Mouse (Mus musculus) cerebellum, adult 9-10 months (tissue): ENCODE measurements at regions not wholly inside any gene's neighbourhood (a gene's known extent, or its start where the extent isn't known, plus 50 kb on each side); places are given as distances from the start of the nearest gene placed in this dataset.

ENCODE experiments used
- DNase-seq: peaks from one replicate; pipeline ENCODE4 v3.0.0; 2022

DNA sequence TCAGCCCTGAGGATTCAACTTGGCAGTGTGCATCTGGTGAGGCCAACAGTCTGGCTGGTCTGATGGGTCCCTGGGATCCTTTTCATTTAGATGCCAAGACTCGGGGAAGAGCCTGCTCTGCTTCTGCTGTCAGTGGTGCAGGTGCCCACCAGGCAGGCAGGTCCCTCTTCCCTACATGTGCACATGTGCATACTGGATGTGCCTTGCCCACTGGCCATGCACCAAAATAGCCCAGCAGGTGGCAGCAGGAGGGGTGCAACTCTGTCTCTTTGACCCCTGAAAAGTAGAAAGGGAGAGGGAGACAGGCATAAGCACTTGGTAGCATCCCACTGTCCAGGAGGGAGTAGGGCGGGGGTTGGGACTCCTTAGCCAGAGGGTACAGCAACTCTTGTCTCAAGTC, 116.2 kb upstream of the Bank1 start:
- DNase-seq, result no peak

DNA sequence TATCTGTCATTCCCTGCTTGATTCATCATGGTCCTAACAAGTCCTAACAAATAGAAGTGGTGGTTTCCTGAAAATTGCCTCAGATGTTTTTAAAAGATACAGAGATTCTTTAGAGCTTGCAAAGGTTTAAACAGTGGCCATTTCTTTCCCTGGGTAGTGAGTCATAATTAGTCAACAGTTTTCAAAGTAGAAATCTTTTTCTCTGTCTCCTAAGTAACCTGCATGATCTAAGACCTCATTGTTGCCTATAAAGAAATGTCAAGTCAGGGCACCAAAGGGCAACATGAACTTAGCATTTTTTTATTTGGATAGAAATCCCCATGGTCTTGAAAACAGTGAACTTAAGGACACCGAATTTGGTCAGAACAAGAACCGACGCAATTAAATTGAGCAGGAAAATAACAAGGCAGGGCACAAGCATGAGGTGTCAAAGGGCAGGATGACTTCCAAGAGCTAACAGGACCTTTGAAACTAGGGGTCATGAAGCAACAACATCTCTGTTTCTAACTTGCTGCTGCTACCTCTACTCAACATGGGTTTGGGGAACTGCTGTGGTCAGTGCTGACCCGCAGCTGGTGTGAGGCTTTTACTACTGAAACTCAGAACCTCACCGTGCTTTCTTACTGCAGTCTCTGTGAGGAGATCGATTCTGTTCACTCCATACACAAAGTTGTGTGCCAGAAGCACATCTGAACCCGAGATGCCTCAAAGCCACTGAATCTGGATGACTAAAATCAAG, 114.2 kb upstream of the Bank1 start:
- no peak for DNase-seq

DNA sequence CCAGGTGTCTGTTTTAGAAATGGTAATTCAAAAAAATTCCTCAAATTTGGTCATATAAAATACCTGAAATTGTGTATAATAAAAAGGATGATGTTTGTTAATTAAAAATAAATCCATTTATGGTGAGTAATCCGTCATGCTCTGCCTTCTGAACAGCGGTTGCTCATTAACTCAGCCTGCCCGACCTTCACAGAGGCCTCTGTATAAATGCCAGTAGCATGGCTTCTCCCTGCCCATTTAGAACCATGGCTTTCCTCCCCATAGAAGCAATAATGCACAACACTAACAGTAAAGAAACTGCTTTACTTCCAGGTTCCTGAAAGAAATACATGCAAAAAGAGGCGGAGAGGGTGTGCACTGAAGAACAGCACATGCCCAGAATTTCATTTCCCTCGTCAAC, 113.5 kb upstream of the Bank1 start:
- DNase-seq, result no peak

DNA sequence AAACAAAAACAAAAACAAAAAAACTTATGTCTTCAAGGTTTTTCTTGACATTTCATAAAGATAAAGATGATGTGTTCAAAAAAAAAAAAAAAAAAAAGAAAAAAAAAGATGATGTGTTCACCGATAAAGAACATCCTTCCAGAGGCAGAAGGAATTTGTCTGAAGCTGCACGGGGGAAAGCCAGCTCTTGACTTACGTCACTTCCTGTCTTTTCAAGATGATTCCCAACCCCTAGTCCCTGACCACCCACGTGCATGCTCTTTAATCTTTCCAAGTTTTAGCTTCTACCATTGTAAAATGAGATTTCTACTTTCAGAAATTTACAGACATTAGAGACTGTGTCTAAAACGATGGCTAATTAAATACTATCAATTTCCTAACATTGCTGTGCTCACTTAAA, 108.5 kb upstream of the Bank1 start:
- no peak for DNase-seq

DNA sequence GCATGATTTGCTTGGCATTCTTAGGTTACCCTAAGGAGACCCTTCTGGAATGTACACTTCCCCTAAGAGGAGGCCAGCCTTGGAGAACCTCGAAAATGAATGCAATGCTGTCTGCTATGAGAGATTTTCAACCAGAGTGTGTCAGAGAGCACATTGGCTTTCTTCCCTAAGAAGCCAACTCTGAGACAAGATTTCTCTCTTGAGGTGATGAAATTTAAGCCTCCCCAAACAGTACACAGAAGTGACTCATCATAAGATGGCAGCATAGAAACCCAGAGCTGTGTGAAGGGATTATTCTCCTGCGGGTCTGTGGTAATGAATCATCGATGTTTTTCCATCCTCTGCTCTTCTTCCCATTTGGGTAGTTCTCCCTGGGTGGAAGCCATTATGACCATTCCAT, 106.2 kb upstream of the Bank1 start:
- no peak for DNase-seq

DNA sequence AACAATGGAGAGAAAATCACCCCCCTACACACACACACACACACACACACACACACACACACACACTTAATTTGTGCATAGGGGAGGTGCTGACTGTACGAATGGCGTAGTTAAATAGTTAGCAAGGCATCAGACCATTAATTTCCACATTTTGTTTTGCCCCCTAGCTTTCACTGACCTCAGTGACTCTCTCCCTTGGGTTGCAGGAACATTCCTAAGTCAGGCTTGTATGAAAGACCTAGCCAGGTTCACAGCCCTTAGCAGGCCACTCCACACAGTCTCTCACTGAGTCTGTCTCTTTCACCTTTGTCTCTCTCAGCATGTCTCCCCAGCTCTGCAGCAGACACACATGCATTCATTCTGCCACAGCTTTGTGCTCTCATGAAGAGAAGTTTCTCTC, 101.6 kb upstream of the Bank1 start:
- no peak for DNase-seq

DNA sequence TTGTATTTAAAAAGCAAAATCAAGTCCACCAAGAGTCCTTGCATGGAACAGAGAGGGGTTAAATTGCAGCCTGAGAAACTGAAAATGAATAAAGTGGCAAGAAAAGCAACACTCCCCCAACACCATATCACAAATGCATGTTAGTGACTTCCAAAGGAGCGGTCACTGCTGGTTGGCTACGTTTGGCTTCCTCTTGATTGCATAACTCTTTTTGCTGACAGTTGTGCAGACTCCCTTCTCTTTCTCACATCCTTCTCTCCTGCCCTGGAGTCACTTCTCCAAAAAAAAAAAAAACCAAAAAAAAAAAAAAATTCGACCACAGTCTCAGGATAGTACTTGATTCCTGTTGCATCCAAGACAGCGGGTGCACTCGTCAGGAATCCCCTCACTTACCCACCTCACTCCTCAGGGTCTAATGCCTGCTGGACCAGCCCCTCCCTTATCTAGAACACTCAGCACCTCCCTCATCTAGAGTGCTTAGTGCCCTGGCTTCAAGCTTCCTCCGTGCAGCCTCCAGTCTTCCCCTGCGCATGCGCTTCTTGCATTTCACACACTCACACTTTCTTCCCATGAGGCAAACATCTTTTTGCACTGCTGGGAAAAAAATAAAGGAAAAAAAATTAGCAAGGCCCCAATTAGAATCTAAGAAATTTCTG, 100.8 kb upstream of the Bank1 start:
- no peak for DNase-seq

DNA sequence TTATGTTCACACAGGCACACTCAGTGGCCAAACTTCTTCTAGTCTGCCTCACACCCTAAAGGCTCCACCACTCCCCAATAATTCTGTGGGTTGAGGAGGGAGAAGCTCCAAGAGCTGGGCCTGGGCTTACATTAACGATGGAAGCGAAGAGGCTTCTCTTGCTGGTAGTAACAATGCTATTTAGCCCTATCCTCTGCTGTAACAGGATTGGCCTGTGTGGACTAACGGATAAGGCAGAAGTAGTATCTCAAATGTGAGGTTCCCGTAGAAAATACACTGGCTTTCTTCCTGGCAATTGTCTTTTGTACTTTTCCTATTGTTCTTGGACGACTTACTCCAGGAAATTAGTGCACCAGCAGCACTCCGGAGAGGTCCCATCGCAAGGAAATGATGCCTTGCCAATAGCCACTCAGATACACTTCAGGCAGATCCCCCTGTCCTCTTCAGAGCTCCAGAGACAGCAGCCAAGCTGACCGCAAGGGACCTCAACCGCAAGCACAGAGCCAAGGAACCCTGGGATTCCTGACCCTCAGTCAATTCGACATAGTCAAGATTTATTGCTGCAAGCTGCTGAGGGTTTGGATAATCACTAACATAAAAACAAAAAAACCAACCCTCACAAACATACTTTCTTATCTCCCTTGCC, 96.2 kb upstream of the Bank1 start:
- DNase-seq, result no peak

DNA sequence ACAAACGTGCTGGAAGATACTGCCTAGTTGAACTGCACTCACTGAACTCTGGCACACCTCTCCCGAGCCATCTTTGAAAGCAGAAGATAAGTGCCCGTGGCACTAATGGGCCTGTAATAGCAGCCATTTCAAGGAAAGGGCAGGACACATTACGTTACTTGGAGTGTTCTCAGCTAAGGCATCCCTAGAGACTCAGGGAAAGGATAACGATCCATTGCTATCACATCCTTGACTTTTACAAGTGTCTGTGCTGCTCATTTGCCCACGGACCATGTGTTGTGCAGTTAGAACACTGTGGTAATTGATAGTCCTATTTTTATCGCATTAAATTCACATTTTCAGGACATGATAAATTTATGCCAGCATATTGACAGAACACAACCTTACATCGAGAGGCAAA, 79.7 kb upstream of the Bank1 start:
- DNase-seq, result no peak

DNA sequence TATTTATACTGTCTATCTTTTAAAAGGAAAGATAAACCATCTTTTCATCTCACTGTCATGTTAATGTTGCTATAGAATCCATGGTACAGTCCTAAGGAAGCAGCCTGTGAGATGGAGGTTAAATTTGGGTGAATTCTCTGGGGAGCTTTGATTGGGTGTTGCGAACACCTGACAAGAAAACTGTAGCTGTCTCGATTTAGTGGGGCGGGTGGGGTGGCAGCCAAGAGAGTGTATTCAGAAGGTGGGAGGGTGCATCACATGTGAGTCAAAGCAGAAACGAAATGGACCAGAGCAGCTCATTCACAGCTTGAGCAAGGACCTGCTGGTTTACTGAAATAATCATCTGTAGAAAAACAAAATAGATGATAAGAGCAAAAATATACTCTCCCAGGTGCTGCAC, 57.4 kb upstream of the Bank1 start:
- DNase-seq, result no peak

DNA sequence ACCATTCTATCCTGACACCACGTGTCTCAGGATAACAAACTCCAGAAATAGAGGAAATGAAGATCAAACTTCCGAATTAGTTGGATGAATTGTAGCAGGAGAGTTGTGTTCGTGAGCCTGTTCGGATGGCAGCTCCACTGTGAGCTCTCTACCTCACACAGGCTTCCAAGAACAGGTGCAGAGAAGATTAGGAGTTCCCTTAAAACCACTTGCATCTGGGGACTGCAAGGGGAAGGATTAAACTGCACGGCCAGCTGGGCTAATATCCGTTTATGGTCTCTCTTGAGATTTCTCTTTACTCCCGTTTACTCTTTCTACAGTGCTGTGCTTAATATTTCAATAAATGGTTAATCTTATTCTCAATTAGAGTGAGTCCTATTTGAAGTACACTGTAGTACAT, 54.8 kb upstream of the Bank1 start:
- DNase-seq, result no peak

DNA sequence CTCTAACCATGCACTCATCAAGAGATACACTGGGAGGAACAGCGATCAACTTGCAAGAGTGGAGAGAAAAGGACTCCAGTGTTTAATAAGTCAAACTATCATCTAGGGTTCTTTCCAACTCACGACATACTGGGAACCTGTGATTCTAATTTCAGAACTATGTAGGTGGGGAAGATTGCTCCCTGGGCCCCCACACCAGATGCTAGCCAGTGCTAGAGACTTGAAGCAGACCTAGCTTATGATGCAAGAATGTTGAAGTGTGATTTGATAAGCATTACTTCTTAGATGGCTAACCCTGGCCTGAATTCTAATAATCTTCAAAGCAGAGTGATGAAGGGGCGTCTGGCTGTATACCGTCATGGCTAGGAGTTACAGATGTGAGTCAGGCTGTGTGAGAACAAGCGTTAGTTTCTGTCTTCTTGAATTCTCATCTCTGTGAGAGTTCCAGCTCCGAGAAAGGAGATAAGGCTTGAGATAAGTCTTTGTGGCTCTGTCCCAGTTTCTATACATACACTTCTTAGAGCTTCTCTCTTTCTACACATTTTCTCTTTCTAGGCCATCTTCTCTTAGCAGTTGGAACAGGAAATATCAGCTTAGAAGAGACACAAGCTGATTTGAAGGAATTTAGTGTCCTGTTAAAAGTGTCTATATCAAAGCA, 54.0 kb upstream of the Bank1 start:
- no peak for DNase-seq

DNA sequence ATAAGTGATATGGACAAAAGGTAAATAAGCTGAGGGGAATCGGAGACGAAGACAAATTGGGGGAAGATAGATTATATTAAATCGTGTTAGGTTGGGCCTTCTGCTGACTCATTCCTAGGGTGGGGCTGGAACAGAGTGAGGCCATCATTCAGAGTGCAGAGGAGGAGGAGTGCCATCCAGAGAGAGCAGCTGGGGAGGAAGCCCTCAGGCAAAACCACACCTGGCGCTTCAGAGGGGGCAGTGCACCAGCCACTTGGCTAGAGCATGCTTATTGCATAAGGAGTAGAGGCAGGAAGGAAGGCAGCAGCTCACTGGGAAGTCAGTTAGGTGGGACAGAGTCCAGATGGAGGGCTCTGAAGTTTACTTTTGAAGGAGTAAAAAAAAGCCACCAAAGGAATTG, 51.0 kb upstream of the Bank1 start:
- no peak for DNase-seq
